Mouse (Mus musculus) embryonic fibroblast, embryonic 13.5 days (primary cell): ENCODE measurements at regions not wholly inside any gene's neighbourhood (a gene's known extent, or its start where the extent isn't known, plus 50 kb on each side); places are given as distances from the start of the nearest gene placed in this dataset.

Source experiments
- CTCF ChIP-seq: IDR thresholded peaks from 2 replicates; pipeline ENCODE4 v1.5.1; 2011; ENCODE audit warnings: mild to moderate bottlenecking, control low read depth, low read length, moderate library complexity, borderline replicate concordance; ENCODE audit not compliant: insufficient read depth
- POLR2A ChIP-seq: IDR thresholded peaks from 2 replicates; pipeline ENCODE4 v1.6.1; 2011; ENCODE audit warnings: low read depth, mild to moderate bottlenecking, control low read depth, low read length, moderate library complexity

DNA sequence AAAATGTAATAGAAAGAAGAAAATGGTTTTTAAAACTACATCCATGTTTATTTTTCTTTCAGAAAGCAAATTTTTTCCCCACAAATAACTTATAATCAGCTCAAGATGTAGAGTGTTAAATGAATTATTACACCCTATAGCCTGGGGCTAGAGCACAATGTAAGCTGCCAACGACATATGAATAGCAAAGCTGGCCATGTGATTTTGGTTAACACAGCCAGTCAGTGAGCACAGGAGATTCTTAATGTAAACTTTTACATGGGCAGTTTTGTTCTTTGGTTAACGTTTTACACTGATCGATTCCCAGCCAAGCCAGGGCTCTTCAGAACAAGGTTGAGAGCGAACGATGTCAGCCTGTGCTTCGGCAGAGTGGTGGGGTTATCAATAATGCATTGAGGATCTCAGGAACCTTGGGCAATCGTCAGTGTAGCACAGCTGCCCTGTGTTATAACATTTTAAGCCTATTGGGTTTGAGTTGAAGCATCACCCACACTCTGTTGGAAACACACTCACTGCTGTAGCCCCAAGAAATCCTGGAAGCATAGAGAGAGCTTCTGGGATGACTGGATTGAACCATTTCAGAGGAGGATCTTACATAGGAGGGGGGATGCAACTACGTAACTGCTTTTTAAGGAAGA is 196.6 kb downstream of the Gm11146 start:
- TF ChIP-seq CTCF (no peak), POLR2A (no peak)
